Mouse (Mus musculus): ENCODE results near the gene Pdzph1.

GRCm38 (mm10) chr17:58870795-58871194 is 120.4 kb downstream of the Pdzph1 start:
- TF ChIP-seq EP300 (IDR thresholded peaks at IDR 0.05; ENCODE audit: insufficient read depth, low read depth, low read length) (no peak), POLR2A (IDR thresholded peaks at IDR 0.05; ENCODE audit: insufficient read depth, low read depth, low read length) (no peak), CTCF (IDR thresholded peaks at IDR 0.05) (peak; percentile 16; the same call in 1 of the 2 replicates)

All from heart, adult 2 months (tissue).